Mouse (Mus musculus): ENCODE measurements around the gene Flt1.

Gene Flt1

DNA sequence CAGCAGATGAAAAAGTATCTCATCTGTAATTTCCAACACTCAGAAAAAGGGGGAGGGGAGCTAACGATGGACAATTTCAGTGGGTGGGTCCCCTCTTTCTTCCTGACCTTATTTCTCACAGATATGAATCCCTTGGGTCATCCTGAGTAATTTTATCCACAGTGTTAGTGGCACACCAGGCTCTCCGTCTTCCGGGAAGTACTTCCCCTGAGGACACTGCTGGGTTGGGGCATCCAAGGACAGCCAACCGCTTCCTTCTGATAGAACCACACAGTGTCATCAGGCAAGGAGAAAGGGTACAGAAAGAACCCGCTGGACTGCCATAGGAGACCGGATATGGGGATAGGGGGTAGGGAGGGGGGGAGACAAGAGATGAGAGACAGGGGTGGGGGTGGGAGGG lies 111.2 kb downstream of the Flt1 start:
- 78% methylated on average over 6 of the region's 6 CpGs for WGBS

DNA sequence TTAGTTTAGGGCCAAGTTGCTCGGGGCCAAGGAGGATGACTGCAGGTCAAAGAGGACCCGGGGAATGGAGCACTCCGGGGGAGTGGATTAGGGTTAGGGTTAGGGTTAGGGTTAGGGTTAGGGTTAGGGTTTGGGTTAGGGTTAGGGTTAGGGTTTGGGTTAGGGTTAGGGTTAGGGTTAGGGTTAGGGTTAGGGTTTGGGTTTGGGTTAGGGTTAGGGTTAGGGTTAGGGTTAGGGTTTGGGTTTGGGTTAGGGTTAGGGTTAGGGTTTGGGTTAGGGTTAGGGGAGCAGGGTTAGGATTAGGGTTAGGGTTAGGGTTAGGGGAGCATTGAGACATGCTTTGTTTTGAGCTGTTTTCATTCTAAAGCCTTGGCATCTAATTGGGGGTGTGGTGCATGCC lies 114.5 kb downstream of the Flt1 start:
- 86% methylated on average over 3 of the region's 3 CpGs for WGBS

GRCm38 (mm10) chr5:147607256-147607975 lies 118.4 kb downstream of the Flt1 start:
- 75% methylated on average over 13 of the region's 13 CpGs for WGBS

GRCm38 (mm10) chr5:147606751-147607150 lies 119.1 kb downstream of the Flt1 start:
- 78% methylated on average over 13 of the region's 13 CpGs for WGBS

DNA sequence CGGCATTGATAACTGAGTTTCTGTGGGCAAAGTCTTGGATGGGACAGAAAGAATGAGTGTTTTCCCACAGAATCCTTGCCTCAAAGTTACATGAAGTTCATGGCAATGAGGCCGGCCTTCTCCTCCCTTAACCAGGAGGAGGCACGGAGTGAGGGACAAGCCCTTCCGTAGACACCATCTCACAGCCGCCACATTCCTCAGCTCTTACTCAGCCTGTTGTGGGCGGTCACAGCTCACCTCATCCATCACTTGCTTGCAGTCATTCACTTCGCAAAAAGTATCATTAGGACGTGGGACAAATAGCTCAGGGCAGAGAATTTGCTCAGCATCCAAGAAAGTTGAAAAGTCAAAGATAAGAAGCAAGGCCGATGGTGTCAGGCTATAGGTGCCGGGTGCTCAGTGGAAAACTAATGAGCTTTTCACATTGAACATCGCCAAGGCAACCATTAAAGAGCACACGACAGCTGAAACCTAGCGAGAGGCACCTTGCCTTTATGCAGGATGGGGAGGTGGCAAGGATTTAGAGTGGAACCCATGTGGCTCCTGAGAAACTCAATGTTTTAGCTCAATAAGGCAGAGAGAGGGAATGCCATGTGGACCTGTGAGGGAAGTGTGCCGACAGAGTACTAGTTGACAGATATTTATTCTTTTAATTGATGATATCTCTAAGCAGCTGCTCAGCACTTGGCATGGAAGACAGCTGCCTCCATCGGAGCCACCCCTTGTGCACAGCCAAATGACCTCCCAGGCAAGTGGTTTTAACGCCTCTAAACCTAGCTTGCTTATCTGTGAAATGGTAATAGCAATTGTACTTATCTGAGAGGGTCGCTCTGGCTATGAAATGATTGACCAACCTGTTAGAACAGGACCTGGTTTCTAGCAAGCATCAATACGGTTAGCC lies 124.1 kb downstream of the Flt1 start:
- 89% methylated on average over 18 of the region's 18 CpGs for WGBS

- WGBS, result 49% methylated on average over 16 of the region's 16 CpGs
These were observed 128.0 kb downstream of the Flt1 start for GRCm38 (mm10) chr5:147597825-147598224.

- 49% methylated on average over 12 of the region's 12 CpGs for WGBS
These were observed 136.0 kb downstream of the Flt1 start for GRCm38 (mm10) chr5:147589814-147590213.

DNA sequence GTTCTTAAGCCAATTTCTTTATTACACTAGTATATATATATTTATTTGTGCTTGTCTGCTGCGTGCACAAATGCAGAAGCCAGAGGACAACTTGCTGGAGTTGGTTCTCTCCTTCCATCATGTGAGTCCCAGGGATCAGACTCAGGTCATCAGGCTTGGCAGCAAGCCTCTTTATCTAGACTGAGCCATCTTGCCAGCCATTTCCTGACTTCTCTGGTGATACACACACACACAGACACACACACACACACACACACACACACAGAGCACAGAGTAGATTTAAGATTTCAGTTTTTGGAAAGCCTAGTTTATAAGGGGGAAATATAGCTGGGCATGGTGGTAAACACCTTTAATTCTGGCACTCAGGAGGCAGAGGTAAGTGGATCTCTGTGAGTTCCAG lies 140.7 kb downstream of the Flt1 start:
- 73% methylated on average over 1 of the region's 1 CpGs for WGBS

GRCm38 (mm10) chr5:147584648-147585047 lies 141.2 kb downstream of the Flt1 start:
- WGBS, result 58% methylated on average over 9 of the region's 9 CpGs

DNA sequence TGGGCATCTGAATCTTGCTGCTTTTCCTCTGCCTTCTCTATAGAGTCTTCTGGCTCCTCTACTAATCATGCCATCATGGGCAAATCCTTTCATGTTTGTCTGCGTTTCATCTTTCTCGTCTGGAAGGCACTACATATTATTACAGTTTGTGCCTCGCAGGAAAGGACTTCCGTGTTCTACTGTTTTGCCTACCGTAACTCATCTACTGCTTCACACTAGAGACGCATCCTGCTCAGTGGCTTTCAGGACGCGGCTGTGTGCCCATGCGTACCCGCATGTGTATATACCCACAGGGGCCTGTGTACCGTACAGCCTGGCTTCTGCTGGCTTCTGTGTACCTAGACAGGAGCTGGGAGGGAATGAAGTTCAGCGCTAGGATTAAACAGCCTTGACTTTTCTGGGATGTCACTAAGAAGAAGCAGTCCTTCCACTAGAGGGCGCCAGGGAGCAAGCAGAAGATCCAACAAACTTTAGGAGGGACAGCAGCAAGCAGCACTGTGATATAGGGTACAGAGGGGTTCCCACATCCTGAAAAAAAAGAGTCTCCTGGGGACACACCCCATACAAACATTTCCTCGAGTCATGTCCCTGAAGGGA lies 142.0 kb downstream of the Flt1 start:
- WGBS, result 43% methylated on average over 14 of the region's 14 CpGs

- WGBS, result 83% methylated on average over 13 of the region's 13 CpGs
These were observed 145.6 kb downstream of the Flt1 start for GRCm38 (mm10) chr5:147580181-147580580.

- 95% methylated on average over 8 of the region's 8 CpGs for WGBS
These were observed 146.1 kb downstream of the Flt1 start for GRCm38 (mm10) chr5:147579691-147580090.

GRCm38 (mm10) chr5:147579148-147579547 lies 146.7 kb downstream of the Flt1 start:
- WGBS, result 92% methylated on average over 7 of the region's 7 CpGs

DNA sequence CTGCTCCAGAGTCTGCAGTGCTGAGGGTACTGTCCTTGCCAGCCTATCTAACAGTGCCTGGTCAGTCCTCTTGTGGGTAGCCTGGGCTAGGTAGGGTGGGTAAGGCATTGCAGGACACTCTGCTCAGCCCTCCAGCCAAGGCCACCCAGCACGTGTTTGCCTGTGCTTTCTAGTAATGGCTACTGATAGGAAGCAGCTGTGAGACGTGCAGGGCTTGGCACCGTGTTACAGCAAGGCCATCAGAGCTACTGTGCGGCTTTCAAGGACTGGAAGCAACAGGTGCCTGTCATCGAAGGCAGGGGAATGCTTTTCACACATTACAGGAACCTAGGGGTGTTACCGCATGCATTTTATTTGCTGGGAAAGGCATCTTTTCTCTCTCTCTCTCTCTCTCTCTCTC lies 148.8 kb downstream of the Flt1 start:
- 80% methylated on average over 6 of the region's 6 CpGs for WGBS

DNA sequence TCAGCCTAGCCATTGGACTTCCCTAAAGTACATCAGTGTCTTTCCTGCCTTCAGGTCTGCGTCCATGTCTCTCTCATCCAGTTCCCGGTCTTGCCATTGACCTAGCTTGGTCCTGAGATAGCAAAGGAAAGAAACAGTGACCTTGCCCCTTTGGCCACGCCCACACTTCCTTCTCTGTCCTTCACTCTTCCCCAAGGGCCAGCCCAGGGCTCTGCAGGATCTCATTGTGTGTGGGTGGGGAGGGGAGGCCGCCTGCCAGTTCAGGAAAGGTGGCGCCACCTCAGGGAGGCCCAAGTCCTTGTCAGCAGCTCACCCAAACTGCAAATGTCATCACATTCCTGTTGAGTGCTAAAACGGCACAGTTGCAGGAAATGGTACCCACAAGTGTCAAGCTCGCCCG lies 151.3 kb downstream of the Flt1 start:
- WGBS, result 64% methylated on average over 8 of the region's 8 CpGs

DNA sequence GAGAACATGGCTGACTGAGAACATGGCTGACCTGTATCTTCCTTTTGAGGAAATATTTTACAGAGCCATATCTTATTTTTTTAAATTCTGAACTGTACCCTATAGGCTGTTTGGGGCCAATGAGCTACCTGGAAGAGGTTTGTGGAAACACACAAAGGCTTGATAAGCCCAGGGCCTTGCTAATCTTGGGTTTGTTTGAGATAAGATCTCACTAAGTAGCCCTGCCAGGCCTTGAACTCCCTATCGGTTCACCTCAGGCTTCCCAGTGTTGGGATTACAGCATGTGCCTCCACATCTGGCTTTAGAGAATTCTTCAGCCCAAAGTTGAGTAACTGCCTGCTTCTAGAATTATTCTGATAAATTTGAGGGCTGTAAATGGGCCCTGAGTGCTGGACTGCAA lies 152.3 kb downstream of the Flt1 start:
- 86% methylated on average over 1 of the region's 1 CpGs for WGBS

GRCm38 (mm10) chr5:147572695-147573094 lies 153.1 kb downstream of the Flt1 start:
- WGBS, result 88% methylated on average over 7 of the region's 7 CpGs

GRCm38 (mm10) chr5:147566335-147566734 lies 159.5 kb downstream of the Flt1 start:
- 80% methylated on average over 7 of the region's 7 CpGs for WGBS

GRCm38 (mm10) chr5:147565444-147565843 lies 160.4 kb downstream of the Flt1 start:
- 70% methylated on average over 7 of the region's 7 CpGs for WGBS

DNA sequence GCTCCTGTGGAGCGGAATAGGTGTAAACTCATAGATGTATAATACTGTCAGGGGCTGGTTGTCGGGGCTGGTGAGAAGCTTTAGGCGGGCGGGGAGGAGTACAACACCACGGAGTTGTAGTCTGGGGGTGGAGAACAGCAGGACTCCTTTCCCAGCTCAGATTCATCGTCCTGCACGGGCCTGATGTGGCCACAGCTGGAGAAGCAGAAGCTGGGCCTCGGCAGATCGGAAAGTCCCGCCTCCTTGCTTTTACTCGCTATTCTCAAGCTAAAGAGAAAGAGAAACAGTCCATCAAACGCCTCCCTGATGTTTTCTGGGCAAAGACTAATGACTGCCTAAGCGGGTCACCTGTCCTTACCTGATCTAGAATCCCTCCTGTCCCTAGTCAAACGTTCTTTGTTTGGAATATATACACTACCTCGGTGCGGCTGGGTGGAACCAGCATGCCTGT lies 161.6 kb downstream of the Flt1 start:
- 33% methylated on average over 16 of the region's 16 CpGs for WGBS

DNA sequence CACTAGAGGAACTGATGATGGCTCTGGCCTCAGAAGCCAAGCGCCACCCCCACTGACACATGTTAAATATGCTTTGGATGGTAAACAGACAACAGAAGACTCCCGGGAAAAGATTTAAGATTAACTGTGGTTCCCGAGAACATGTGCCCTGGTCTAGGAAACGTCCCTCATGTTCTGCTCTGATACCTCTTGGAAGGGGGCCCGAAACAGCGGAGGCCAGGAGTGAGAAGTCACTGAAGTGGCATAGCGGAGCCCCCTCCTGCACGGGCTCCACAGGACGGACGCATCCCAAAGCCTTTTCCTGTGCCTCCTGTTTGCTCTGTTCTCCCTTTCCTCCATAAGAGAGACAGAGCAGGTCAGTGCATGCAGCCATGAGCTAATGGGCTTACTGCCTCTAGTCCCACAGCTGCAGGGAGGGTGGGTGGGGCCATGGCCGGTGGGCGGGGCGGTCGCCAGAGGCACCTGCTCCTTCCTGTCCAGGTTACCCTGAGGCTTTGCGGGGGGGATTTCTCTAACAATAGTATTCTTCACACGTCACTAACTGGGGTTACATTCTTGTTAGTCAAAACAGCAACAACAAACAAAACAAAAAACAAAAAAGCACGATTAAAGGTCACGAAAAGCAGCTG lies 162.2 kb downstream of the Flt1 start:
- WGBS, result 61% methylated on average over 18 of the region's 18 CpGs

- 64% methylated on average over 6 of the region's 6 CpGs for WGBS
These were observed 168.2 kb downstream of the Flt1 start for GRCm38 (mm10) chr5:147557641-147558040.

Measured in cerebral cortex, adult 2 months (tissue).